Mouse (Mus musculus): ENCODE measurements around the gene Gorasp2. TPM values are rescaled to one million over a fixed set of nuclear protein-coding genes. Genes with fewer than 3 reads are reported as not detected.

The Gorasp2 gene
- 10 to 100 TPM; 64.5 to 65.5 TPM for total RNA-seq (2021)
- long read RNA-seq, experiment 1, transcript Gorasp2-201 (10 exons, 2,238 nt) = major isoform, 66 of 98 reads
- long read RNA-seq, experiment 1, partial matches to known transcripts = 10 of 98 reads
- long read RNA-seq, experiment 1, other reads (novel, unspliced or antisense) = 19 of 98 reads
- long read RNA-seq, experiment 2, transcript Gorasp2-201 (10 exons, 2,238 nt) = major isoform, 82 of 115 reads
- long read RNA-seq, experiment 2, partial matches to known transcripts = 5 of 115 reads
- long read RNA-seq, experiment 2, other reads (novel, unspliced or antisense) = 22 of 115 reads

DNA sequence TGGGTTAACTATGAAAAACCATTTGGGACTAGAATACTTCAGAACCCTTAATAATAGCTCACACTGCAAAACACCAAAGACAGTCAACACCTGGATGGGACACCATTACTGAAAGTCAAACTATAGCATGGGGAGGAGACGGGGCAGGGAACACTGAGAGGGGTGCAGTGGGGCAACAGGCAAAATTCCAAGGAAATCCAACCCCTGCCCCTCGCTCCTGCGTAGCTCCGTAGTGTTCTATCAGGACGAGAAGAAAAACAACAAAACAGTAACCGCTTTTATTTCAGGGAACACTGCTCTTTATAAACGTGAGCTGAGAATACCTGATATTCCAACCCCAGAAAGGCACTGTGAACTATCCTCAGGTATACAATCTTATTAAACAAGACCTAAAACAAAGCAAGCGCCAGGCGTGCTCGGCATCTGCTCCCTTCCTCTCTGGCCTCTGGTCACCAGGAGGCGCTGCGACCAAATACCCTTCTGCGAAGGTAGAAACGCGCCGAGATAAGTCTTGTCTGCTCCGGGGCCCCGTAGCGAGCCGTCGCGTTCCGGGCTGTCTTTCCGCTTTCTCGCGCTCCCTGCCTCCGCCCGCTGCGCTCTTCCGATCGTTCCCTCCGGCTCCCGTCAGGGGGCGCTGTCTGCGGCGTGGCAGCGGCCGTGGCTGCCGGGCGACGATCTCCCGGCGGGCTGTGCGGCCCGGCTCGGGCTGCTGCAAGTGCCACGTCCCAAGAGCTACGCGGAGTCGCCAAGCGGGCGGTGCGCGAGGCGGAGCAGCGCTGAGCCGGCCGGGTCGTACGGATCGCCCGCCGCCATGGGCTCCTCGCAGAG lies at the start of gene Gorasp2:
Gene Gorasp2 (plus strand): TSS at position 690 of the 828 bp plus-strand sequence.
- DNase-seq = peak; percentile 93

DNA sequence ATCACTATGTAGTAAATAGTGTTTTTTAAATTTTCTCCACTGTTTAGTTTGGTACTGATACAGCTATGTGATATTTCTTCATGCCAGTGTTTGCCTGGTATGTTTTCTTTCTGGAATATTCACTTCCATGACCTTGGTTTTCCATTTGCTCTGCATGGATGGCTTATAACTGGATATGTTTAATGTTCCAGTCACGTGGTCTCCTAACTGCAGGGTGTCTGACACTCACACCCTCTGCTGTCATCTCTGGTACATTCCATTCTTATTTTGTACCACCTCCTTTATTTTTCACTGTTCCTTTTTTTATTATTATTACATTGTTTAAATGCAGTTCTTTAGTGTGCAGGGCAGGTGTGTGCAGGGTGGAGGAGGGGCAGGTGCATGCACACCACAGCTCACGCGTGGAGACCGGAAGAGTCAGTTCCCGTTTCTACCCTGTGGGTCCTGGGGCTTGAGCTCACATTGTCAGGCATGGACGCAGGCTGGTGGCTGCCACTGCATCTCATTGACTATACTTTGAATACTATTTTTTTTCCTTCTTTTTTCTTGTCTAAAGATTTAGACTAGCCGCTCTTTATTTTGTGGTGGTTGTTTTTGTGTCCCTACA lies 46.5 kb upstream of the Gorasp2 start:
- no peak for DNase-seq

DNA sequence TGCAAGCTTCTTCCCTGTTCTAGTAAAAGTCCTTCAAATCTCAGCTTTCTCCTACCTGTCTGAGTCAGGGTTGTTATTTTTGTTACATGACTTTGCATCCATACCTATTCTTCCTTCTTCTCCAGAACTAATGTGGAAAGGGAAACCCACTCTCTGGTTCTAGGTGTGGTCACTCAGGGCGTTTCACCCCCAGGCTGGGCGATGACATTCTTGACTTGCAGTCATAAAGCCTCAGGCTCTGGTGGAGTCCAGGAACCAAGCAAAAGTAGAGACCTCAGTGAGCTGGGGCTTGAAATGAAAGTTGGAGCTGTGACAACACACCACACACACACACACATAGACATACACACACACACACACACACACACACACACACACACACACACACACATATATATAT lies 45.3 kb upstream of the Gorasp2 start:
- DNase-seq = no peak

DNA sequence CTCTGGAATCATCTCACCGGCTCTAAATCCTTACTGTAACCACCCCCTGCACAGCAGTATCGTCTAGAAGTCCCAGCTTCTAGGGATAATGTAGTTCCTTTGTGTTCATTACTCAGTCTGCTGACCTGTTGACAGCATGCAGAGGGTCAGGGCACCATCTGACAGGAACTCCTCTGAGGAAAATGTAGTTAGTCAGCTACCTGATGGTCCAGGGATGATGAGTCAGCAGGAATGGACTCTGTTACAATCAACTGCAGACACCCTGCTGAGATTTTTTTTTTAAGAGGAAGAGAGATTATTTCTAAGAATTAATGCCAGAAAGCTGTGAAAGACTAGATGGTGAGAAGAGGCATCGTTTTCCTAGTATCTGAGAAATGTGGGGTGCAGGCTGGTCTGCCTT lies 44.8 kb upstream of the Gorasp2 start:
- DNase-seq = no peak

DNA sequence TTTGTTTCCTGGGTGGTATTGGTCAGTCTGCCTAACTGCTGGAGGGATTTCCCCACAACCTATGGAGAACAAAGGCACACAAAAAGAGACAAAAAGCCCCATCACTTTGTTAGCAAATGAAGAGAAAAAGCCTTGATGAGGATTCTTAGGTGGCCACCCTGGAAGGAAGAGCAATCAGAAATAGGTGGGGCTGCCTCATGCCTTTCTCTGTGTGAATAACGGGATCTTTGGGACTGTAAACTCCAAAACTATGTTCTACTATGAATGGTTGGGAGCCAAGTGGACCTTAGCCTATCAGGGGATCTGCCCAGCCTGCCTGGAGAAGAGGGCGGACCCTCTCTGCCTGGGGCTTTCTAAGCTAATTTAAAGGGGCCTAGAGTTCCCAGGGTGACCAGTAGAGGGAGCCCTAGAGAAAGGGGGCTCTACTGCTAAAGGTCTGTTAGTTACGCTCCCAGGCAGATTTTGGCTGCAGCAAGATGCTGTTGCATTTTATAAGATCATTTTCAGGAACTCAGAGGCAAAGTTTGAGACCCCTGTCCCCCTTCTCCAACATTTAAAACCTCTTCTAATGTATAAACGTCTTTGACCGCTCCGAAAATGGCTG lies 42.0 kb upstream of the Gorasp2 start:
- DNase-seq = no peak

DNA sequence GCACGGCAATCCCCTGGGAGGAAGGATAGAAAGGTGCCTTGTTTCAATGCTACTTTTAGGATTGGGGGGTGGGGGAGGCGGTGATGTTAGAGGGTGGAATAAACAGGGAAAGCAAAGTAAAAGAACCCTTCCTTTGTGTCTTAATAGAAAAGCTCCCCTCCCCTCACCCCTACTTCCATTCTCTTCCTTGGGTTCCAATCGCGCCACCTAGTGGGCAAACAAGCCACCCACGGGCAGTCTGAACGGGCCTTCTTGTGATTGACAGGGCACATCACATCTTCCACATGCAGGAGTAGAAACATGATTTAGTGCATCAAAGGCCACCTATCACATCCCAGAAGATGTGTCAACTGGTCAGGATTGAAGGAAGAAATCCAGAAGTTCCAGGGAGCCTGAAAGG lies 41.2 kb upstream of the Gorasp2 start:
- no peak for DNase-seq

DNA sequence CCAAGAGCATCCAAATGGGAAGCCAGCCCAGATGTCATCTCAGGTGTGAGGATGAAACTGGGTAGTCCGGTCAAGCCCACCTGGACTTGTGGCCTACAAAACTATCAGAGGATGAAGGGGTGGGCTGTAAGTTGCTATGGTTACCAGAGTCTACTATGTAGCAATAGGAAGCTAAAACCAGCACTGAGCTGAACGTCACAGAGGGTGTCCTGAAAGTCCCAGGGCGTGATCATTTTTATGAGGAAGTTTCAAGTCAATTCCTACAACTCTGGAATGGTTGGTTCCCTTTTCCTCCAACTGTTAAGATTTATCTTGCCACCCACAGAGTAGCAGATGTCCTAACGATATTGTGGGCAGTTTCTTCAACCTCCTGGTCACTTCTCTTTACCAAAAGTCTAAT lies 39.1 kb upstream of the Gorasp2 start:
- DNase-seq = no peak

DNA sequence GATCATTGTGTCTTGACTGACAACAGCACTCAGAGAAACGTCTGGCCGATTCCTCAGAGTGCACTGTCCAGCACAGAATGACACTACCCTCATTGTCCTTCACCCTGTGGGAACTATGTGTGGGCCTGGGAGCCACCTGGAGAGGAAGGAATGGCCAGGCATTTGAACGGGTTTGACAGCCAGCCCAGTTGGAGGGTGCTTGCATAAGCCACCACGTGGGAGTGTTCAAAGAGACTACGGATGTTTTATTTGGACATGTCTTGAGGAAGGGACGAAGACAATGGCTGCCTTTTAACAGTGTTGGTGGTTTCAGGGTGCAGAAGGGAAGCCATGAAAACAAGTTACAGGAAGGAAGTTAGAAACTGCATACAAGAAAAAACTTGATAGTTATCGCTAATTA lies 35.6 kb upstream of the Gorasp2 start:
- DNase-seq = no peak

DNA sequence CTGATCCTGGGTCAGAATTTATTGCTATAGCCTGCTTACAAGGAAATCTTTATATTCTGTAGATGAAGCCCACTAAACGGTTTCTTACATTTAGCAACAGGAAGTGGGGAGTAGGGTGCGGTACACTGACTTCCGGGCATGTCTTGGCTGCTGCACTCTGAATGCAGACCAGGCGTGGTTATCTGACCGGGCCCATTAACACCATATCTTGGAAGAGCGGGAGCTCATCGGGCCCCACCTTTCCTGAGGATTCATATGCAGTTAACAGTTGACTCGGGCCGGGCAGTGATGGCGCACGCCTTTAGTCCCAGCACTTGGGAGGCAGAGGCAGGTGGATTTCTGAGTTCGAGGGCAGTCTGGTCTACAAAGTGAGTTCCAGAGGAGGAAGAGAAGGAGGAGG lies 33.0 kb upstream of the Gorasp2 start:
- DNase-seq = no peak

DNA sequence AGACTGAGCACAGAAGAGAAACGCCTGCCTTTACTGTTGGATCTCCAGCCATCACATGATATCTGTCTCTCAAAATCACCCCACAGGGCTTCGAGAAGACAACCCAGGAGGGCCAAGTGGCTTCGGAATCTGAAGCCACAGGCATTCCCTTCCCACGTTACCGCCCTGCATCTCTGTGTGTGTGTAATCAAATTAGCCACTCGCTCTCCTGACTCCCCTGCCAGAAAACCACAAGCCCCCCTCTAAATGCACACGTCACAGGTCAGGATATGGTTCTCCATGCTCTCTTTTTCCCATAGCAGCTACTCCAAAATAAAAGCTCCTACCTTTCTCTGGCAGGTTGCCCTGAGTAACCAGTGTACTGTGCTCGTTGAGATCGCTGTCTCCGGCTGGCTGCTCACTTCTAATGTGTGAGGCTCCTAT lies 32.0 kb upstream of the Gorasp2 start:
- no peak for DNase-seq

DNA sequence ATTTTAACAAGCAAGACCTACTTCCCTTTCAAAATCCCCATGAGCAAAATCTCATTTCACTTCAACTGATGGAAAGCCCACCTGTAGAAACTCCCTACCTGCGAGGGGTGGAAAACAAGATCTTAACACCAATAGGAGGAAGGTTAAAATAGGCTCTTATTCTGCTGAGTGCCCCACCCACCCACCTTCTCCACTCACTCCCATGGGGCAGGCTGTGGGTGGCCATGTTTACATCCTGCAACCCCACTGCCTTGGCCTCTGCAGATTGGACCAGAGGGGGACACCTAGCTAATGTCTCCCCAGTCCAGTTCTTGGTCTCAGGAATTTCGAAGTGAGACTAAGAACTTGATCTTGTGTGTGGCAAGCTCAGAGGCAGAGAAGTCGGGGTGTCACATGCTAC lies 31.5 kb upstream of the Gorasp2 start:
- no peak for DNase-seq

DNA sequence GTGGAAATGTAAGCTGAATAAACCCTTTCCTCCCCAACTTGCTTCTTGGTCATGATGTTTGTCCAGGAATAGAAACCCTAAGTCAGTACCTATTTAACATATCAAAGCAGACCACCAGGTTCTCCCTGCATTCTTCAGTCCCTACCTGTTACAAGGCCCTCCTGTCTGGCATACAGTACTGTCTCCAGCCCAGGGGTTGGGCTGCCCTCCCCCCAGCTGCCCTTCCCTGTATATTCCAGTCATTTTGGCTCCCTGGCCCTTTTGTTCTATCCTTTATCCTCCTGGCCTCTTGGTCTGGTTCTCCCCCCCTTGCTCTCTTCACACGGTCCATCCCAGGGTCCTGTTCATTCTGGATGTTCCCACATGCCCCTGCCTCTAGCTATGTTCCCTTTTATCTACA lies 30.1 kb upstream of the Gorasp2 start:
- no peak for DNase-seq

DNA sequence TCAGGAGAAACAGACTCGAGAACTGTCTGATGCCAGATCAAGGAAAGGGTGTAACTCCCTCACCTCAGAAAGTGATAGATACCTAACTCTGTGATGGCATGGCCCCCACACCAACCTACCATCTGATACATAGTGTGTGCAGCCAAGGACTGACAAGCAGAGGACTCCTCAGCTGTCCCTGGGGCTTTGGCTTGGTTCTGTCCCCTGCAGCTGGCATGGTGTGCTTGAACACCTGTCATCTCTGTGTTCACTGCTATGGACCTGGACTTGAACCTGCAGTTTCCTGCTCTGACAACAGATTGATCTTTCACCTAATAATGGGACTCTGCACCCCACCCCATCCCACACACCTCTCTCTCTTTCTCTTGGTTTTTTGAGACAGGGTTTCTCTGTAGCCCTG lies 29.0 kb upstream of the Gorasp2 start:
- no peak for DNase-seq

DNA sequence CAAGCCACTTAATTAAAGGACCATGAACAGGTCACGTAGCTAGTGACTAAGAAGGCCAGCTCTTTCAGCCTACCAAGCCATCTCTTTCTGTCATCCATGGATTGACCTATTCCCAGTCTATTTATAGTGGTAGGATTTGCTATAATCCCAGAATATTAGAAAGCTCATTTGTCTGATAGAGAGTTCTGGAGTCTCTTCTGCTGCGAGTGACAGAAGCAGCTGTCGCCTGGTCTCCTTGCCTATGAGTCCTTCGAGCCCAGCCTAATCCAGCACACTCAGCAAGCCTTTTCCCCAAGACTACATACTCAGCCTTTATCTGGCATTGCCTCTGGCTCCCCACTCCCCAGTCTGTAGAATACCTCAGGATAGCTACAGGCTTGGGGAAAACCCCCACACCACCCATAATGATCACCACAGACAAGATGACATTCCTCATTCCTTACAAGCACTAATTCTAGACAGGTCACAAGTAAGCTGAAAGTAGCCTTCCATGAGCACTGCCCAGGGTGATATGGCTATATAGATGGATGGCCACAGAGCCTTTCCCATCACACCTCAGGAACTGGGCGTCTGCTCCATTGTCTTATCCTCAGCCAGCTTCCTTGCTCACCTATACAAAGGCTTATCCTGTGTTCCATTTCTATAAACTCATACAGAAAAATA lies 27.2 kb upstream of the Gorasp2 start:
- DNase-seq = no peak

DNA sequence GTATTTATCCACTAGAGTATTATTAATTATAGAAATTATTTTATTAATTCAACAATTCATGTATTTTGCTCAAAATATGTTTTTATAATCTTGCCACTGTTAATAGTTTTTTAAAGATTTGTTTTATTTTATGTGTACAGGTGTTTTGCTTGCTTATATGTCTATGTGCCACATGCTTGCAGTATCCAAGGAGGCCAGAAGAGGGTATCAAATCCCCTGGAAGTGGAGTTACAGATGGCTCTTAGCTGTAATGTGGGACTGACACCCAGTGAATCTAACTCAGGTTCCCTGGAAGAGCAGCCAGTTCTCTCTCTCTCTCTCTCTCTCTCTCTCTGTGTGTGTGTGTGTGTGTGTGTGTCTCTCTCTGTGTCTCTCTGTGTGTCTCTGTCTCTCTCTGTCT lies 20.4 kb upstream of the Gorasp2 start:
- no peak for DNase-seq

DNA sequence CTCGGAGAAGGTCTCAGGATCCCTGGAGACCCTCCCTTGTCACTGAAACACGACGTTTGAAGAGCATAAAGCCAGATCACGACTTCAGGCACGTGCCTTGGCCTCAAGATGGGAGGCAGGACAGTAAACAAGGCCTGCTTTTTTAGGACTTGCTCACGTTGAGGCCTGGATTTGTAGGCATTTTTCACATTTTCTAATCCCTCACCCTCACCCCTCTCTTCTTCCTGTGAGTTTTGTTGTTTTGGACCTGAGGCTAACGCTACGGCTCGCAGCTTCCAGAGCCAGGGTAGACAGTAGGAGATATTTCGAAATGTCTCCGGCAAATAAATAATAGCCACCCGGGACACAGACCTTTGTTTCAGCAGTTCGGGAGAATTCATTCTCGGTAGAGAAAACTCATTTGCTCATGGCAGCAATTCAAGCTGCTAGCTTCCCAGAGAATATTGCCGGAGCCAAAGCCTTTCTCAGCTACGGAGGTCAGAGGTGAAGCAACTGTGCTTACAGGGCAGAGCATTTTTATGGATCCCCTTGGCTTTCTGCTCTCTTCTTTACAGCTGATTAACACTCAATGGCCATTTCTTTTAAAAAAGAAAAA lies 18.3 kb upstream of the Gorasp2 start:
- DNase-seq = peak; percentile 12

DNA sequence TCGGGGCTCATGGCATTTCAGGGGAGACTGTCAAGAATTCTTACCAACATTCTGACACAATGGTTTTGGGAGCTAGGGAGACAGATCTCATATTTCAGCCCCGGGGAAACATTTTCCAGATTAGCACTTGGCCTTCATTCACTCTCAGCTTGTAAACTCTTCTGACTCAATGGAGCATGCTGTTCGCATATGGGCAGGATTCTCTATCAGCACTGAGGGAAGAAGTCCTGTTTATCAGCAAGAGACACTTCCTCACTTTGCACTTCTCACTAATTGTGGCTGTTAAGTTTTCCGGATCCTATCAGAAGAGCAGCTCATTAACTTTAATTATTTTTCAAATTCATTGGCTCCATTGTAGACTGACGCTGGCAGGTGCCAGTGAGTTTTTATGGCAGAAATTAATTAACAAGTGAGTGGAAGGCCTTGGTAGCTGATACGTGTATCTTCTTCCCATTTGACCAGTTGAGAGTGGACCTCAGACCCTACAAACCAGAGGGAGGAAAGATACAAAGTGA lies 16.1 kb upstream of the Gorasp2 start:
- no peak for DNase-seq

DNA sequence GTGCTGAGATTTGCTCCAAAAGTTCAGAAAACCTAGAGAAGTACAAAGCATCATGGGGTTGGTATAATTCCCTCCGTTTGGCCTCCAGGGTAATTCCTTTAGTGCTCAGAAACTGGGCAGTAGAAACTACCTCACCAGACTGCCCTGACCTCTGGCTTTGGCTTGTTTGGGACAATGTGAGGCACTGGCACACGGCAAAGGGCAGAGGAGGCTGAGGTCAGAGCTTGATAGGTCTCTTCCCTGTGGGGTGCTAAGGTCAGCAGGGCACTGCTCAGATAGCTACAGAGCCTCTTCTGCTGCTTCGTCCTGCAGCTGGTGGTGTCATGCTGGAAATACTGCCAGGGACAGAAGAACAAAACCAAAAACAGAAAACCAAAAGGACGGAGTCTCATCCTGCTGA lies 13.7 kb upstream of the Gorasp2 start:
- DNase-seq = no peak

DNA sequence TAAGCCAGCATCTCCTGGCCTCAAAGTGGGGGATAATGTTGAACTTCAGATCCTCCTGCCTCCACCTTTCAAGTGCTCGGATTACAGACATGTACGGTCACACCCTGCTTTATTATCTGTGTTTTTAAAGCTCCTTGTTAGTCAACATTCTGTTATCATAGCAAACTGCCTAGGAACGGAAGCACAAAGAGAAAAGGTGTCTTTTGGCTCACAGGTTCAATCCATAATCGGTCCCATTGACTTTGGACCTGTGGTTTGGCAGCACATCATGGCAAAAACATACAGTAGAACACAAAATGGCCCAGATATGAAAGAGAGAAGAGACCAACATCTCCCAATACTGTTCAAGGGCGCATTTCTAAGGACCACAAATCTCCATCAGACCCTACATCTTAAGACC lies 13.1 kb upstream of the Gorasp2 start:
- no peak for DNase-seq

DNA sequence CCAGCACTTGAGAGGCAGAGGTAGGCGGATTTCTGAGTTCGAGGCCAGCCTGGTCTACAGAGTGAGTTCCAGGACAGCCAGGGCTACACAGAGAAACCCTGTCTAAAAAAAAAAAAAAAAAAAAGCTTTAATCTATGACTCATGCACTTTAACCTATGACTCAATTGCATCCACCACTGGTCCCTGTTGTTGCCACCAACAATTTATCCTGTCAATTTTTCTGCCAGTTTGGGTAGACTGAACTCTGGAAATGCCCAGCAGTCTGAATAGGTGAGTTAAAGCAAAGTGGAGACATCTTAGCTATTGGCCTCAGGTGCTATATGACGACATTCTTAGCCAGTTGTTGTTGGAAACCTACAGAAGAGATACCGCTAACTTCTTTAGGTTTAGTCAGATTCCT lies 11.9 kb upstream of the Gorasp2 start:
- DNase-seq = no peak

DNA sequence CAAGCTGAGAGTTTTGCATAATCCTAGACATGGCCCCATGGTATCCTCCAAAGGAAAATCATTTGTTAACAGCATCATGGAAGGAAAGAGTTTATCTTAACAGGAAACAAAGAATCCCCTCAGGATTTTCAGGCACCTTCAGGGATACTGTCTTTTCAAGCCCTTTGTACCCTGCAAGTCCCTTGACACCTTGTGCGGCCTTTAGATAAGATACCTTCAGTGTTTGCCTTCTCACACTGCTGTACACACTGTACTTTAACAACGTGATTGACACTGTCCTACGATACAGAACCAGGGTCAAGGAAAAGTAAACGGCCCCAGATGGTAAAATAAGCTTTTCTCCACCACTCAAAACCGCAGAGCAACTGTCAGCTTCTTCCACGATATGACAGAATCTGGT lies 9.6 kb upstream of the Gorasp2 start:
- DNase-seq = no peak

DNA sequence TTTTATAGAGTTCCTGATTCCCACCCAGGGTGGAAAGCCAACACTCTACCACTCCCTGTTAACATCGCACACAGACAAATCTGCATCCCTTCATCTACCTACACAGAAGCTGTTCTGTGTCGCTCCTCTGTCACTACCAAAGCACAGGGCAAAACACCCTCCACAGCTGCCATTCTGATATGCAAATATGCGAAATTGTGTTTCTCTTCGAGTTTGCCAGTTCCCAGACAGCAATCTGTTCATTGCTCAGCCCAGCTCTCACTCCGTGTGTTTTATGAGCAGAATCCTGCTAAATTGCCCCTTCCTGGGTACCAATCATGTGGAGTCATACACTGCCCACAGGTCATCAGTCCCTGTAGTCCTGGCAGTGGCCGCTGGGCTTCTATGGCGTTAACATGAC lies 4.3 kb upstream of the Gorasp2 start:
- DNase-seq = no peak

Data from gastrocnemius, postnatal 25 days (tissue).